Mouse (Mus musculus): ENCODE results near the gene Rtn4ip1. TPM values are rescaled to one million over a fixed set of nuclear protein-coding genes. Genes with fewer than 3 reads are reported as not detected.
"Not testable (repeated sequence)": the region's sequence is repeated elsewhere in the genome, so short reads cannot be mapped to it uniquely, and the experiment has no call there.

Rtn4ip1 gene
- total RNA-seq, 2 experiments from 2014 or later: 3.3 to 3.7 TPM

- ATAC-seq (replicated peaks; ENCODE audit: low FRiP score, poor library complexity, severe bottlenecking): not testable (repeated sequence)
Measured at GRCm38 (mm10) chr10:43925776-43926175, 24.2 kb downstream of the Rtn4ip1 start.

DNA sequence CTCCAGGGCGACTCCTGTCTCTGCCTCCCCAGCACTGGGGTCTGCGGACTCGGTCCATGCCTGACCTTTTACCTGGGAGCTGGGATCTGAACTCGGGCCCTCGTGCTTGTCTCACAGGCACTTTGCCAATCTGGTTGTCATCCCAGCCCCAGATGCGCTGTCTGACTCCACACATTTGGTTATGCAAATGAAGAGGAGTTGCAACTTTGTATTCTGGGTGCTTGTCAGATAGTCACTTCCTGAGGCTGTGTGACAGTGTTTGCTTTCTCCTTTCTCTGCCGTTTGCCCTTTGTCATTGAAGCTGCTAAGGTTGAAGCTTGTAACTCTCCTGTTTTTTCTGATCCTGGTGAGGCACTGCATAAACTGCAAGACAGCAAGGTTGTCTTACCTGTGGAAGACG is 26.1 kb downstream of the Rtn4ip1 start:
- ATAC-seq (replicated peaks; ENCODE audit: low FRiP score, poor library complexity, severe bottlenecking): no peak

DNA sequence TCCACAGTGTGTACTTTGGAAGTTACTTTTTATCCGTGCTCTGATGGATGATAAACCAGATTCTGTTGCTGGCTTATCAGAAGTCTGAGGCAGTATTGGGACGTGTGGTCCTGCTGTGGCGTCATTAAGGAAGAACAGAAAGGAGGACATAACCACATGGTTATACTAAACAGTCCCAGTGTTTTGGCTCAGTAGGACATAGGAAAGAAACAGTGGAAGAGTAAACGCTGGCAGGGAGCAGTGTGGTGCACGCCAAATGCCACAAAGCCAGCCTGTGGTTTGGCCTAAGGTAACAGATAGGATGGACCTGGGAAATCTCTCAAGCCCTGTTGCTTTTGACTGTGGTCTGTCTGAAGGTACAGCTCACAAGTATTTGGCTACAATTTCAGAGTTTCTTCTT is 27.0 kb downstream of the Rtn4ip1 start:
- ATAC-seq (replicated peaks; ENCODE audit: low FRiP score, poor library complexity, severe bottlenecking): no peak

GRCm38 (mm10) chr10:43939136-43939662 is 37.6 kb downstream of the Rtn4ip1 start:
- ATAC-seq (replicated peaks; ENCODE audit: low FRiP score, poor library complexity, severe bottlenecking): no peak

GRCm38 (mm10) chr10:43943736-43944135 is 42.1 kb downstream of the Rtn4ip1 start:
- ATAC-seq (replicated peaks; ENCODE audit: low FRiP score, poor library complexity, severe bottlenecking): no peak

- ATAC-seq (replicated peaks; ENCODE audit: low FRiP score, poor library complexity, severe bottlenecking): no peak
Measured at GRCm38 (mm10) chr10:43945435-43945834, 43.8 kb downstream of the Rtn4ip1 start.

GRCm38 (mm10) chr10:43953942-43954341 is 52.3 kb downstream of the Rtn4ip1 start:
- peak; percentile 76 for ATAC-seq (replicated peaks; ENCODE audit: low FRiP score, poor library complexity, severe bottlenecking)

DNA sequence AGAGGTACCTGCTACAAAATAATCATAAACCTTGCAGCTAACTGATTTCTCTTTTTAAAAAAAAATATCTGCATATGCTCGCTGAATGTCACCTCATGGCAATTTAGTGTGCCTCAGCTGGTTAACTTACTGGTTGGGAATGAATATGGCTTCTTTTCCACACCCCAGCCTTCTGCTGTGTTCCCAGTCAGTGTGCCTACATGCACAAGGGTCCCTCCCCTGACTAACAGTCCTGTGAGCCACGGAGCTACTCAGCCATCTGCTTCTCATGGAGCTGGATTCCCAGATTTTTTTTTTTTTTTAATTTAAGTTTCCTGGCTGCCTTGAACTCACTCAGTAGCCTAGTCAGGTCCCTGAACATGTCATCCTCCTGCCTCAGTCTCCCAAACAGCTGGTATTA is 63.3 kb downstream of the Rtn4ip1 start:
- ATAC-seq (replicated peaks; ENCODE audit: low FRiP score, poor library complexity, severe bottlenecking): no peak

DNA sequence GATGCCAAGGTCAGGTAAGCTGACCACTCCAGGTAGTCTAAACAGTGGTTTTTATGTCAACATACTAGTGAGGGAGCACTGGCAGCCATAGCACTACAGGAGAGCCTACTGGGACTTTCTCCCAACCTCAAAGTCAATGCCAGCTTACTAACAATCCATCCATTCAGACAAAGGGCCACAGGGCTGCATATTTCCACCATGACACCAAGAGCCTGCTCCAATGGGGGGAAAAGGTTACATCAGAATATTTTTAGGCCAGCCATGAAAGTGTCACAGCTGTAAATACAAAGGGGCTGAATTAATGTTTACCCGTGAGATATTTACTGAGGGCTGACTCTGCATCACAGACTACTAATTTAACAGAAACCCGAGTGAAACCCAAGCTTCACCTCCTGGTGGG is 71.6 kb downstream of the Rtn4ip1 start:
- ATAC-seq (replicated peaks; ENCODE audit: low FRiP score, poor library complexity, severe bottlenecking): no peak

DNA sequence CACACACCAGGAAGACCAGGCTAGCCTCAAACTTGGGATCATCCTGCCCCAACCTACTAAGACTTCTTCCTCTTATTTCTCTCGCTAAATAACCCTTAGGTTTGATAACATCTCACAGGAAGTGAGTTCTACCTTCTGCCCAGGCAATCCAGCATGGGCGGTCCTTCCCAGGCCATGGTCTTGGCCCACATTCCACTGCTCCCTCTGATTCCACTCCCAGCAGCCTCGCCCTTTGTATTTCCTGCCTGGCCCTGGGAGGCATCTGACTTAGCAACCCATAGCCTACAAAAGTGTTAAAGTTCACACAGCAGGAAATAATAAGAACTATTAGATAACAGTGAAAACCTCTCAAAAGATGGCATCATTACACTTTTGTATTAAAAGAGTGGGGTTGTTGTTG is 75.7 kb downstream of the Rtn4ip1 start:
- ATAC-seq (replicated peaks; ENCODE audit: low FRiP score, poor library complexity, severe bottlenecking): no peak

DNA sequence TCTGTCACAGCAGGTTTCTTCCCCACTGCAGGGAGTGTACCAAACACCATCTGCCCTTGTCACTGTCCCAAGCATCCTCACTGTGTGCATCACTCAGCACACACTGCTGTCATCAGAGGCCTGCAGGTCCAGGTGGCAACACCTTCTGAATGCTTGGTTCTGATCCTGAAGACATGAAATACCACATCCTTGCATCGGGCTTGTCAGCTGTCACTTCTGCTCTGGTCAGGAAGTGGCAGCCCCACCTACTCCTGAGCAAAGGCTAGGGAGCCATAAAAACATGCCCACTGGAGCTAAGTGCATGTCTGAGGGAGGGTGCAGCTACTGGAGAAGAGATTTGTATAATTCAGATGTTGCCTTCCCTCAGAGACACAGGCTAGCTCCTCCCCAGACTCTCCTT is 78.5 kb downstream of the Rtn4ip1 start:
- no peak for ATAC-seq (replicated peaks; ENCODE audit: low FRiP score, poor library complexity, severe bottlenecking)

- ATAC-seq (replicated peaks; ENCODE audit: low FRiP score, poor library complexity, severe bottlenecking): not testable (repeated sequence)
Measured at GRCm38 (mm10) chr10:43980742-43981141, 79.1 kb downstream of the Rtn4ip1 start.

- no peak for ATAC-seq (replicated peaks; ENCODE audit: low FRiP score, poor library complexity, severe bottlenecking)
Measured at GRCm38 (mm10) chr10:43982470-43982869, 80.9 kb downstream of the Rtn4ip1 start.

- no peak for ATAC-seq (replicated peaks; ENCODE audit: low FRiP score, poor library complexity, severe bottlenecking)
Measured at GRCm38 (mm10) chr10:43983241-43983640, 81.6 kb downstream of the Rtn4ip1 start.

GRCm38 (mm10) chr10:43983866-43984265 is 82.3 kb downstream of the Rtn4ip1 start:
- no peak for ATAC-seq (replicated peaks; ENCODE audit: low FRiP score, poor library complexity, severe bottlenecking)

- ATAC-seq (replicated peaks; ENCODE audit: low FRiP score, poor library complexity, severe bottlenecking): no peak
Measured at GRCm38 (mm10) chr10:43991268-43991667, 89.7 kb downstream of the Rtn4ip1 start.

DNA sequence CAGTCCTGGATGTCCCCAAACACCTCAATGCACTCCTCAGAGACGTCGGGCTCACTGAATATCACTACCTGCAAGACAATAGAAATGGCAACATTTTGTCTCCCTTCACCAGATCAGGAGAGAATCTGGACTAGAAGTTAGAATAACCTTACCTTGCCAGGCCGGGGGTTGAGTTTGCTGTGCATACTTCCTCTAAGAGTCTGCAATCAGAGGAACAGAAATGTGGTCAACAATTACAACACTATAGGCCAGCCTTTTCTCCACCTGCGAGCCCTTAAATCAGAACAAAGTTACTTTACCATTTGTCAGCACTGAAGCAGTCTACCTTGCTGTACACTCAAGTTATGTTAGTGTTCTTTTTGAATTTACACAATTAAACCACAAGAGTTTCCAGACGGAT is 90.9 kb downstream of the Rtn4ip1 start:
- no peak for ATAC-seq (replicated peaks; ENCODE audit: low FRiP score, poor library complexity, severe bottlenecking)

GRCm38 (mm10) chr10:43993198-43993597 is 91.6 kb downstream of the Rtn4ip1 start:
- no peak for ATAC-seq (replicated peaks; ENCODE audit: low FRiP score, poor library complexity, severe bottlenecking)

GRCm38 (mm10) chr10:43995858-43996650 is 94.4 kb downstream of the Rtn4ip1 start:
- no peak for ATAC-seq (replicated peaks; ENCODE audit: low FRiP score, poor library complexity, severe bottlenecking)

GRCm38 (mm10) chr10:43997276-43997675 is 95.7 kb downstream of the Rtn4ip1 start:
- no peak for ATAC-seq (replicated peaks; ENCODE audit: low FRiP score, poor library complexity, severe bottlenecking)

DNA sequence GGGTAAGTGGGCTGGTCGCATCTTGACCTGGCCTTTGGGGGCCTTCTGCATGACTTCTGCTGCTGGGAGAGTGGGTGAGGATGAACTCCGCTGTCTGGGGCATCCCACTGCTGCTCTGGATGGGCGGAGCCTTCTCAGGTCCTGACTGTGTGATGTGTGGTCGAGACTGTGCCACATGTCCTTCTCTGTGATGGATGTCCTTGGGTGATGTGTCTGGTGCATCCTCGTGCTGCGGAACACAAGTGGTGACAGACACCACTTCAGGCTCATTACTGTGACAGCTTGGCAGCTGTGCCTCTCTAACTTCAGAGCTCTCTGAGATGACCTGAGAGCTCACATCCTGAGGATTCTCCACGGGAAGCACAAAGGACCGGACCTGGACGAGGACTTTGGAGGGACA is 96.4 kb downstream of the Rtn4ip1 start:
- ATAC-seq (replicated peaks; ENCODE audit: low FRiP score, poor library complexity, severe bottlenecking): no peak
